Mouse (Mus musculus): ENCODE results near the gene 1810043G02Rik. TPM values are rescaled to one million over a fixed set of nuclear protein-coding genes. Genes with fewer than 3 reads are reported as not detected.

The 1810043G02Rik gene
- total and polyA plus RNA-seq, 3 experiments: 9.3 to 15.6 TPM; not detected in 1

GRCm38 (mm10) chr10:77969973-77970325 lies 8.4 kb upstream of the 1810043G02Rik start:
- H3K27ac ChIP-seq (ENCODE audit: control insufficient read depth, low read depth, low read length): peak overlapping the region; percentile 3; the same call in 1 of the 2 replicates
- H3K9ac ChIP-seq (ENCODE audit: control insufficient read depth, low read depth, low read length, poor library complexity, severe bottlenecking): peak overlapping the region; percentile 4
- H3K4me1 ChIP-seq (ENCODE audit: control insufficient read depth in 1 of 2, insufficient read depth in 2 of 2, low read length in 2 of 2): peaks cover 5 to 13% of the 10 kb centered on the region in 2 experiments; a peak in 3 of 4 replicates
- no peak for TF ChIP-seq ZMIZ1 (IDR thresholded peaks at IDR 0.05; ENCODE audit: low read depth, low read length)
- H3K79me2 ChIP-seq (ENCODE audit: control insufficient read depth, insufficient read depth, low read length, poor library complexity): no peaks in the 10 kb centered on the region; the same call in 1 of the 2 replicates
- H3K9me3 ChIP-seq (replicated peaks; ENCODE audit: insufficient read depth, low read length): no peaks in the 10 kb centered on the region
- peaks cover 0 to 6% of the 10 kb centered on the region in 2 experiments; a peak in 2 of 4 replicates for H3K36me3 ChIP-seq (ENCODE audit: control insufficient read depth in 1 of 2, insufficient read depth in 2 of 2, low read length in 2 of 2)
- H3K4me3 ChIP-seq (ENCODE audit: control insufficient read depth in 1 of 2, insufficient read depth in 1 of 2, low read depth in 2 of 2, low read length in 2 of 2): peak overlapping the region in 1 of 2 experiments; percentile 24; a peak in 1 of 4 replicates
- DNase-seq (ENCODE audit: low read depth, low spot score): no peak
- H3K27me3 ChIP-seq (ENCODE audit: control insufficient read depth in 1 of 2, insufficient read depth in 2 of 2, low read length in 2 of 2): no peaks in the 10 kb centered on the region

GRCm38 (mm10) chr10:77970481-77970880 lies 7.8 kb upstream of the 1810043G02Rik start, which contains the start of gene Trpm2:
Gene Trpm2 (minus strand): TSS chr10:77970563.
- H3K4me3 ChIP-seq (ENCODE audit: control insufficient read depth in 1 of 2, insufficient read depth in 1 of 2, low read depth in 2 of 2, low read length in 2 of 2): peak within 1 kb of the TSS; percentile 46 to 58
- peak within 1 kb of the TSS; percentile 61 for H3K9ac ChIP-seq (ENCODE audit: control insufficient read depth, low read depth, low read length, poor library complexity, severe bottlenecking)
- no peaks in the 10 kb centered on the region for H3K9me3 ChIP-seq (replicated peaks; ENCODE audit: insufficient read depth, low read length)

GRCm38 (mm10) chr10:77971191-77971590 lies 7.1 kb upstream of the 1810043G02Rik start:
- peaks cover 5 to 13% of the 10 kb centered on the region in 2 experiments; a peak in 3 of 4 replicates for H3K4me1 ChIP-seq (ENCODE audit: control insufficient read depth in 1 of 2, insufficient read depth in 2 of 2, low read length in 2 of 2)
- TF ChIP-seq HCFC1 (IDR thresholded peaks at IDR 0.05; ENCODE audit: low read depth, low read length) (peak; percentile 54), POLR2A (IDR thresholded peaks at IDR 0.05; ENCODE audit: control insufficient read depth in 1 of 2, insufficient read depth in 1 of 2, low read depth in 1 of 2, low read length in 2 of 2, poor library complexity in 1 of 2) (peak; percentile 23 to 52; a peak in 3 of 4 replicates), MAX (IDR thresholded peaks at IDR 0.05; ENCODE audit: low read length) (peak; percentile 38; the same call in 1 of the 2 replicates), MYB (IDR thresholded peaks at IDR 0.05; ENCODE audit: low read depth, low read length) (peak; percentile 34; the same call in 1 of the 2 replicates), ZMIZ1 (IDR thresholded peaks at IDR 0.05; ENCODE audit: low read depth, low read length) (no peak), EP300 (IDR thresholded peaks at IDR 0.05; ENCODE audit: low read depth in 1 of 2, low read length in 2 of 2) (peak in 1 of 2 experiments; percentile 32; a peak in 1 of 4 replicates), TAL1 (IDR thresholded peaks at IDR 0.05; ENCODE audit: low read length) (peak; percentile 19; the same call in 1 of the 2 replicates), NRF1 (IDR thresholded peaks at IDR 0.05; ENCODE audit: insufficient read depth, low read depth, low read length, poor library complexity, severe bottlenecking) (peak; percentile 72), MYC (IDR thresholded peaks at IDR 0.05; ENCODE audit: low read depth, low read length) (0 out of 2 replicates have a peak, but pooled peaks have one; percentile 46), ELF1 (IDR thresholded peaks at IDR 0.05; ENCODE audit: low read depth, low read length) (peak; percentile 59; the same call in 1 of the 2 replicates), E2F4 (IDR thresholded peaks at IDR 0.05; ENCODE audit: borderline replicate concordance, low read depth, low read length) (no peak), GATA1 (IDR thresholded peaks at IDR 0.05; ENCODE audit: low read depth, low read length) (no peak), ETS1 (IDR thresholded peaks at IDR 0.05; ENCODE audit: low read depth, low read length) (peak; percentile 45)
- H3K9me3 ChIP-seq (replicated peaks; ENCODE audit: insufficient read depth, low read length): no peaks in the 10 kb centered on the region
- no peaks in the 10 kb centered on the region; the same call in 1 of the 2 replicates for H3K79me2 ChIP-seq (ENCODE audit: control insufficient read depth, insufficient read depth, low read length, poor library complexity)
- peak overlapping the region; percentile 61 for H3K9ac ChIP-seq (ENCODE audit: control insufficient read depth, low read depth, low read length, poor library complexity, severe bottlenecking)
- H3K36me3 ChIP-seq (ENCODE audit: control insufficient read depth in 1 of 2, insufficient read depth in 2 of 2, low read length in 2 of 2): peaks cover 0 to 6% of the 10 kb centered on the region in 2 experiments; a peak in 2 of 4 replicates
- peak overlapping the region; percentile 46 to 58 for H3K4me3 ChIP-seq (ENCODE audit: control insufficient read depth in 1 of 2, insufficient read depth in 1 of 2, low read depth in 2 of 2, low read length in 2 of 2)
- H3K27me3 ChIP-seq (ENCODE audit: control insufficient read depth in 1 of 2, insufficient read depth in 2 of 2, low read length in 2 of 2): no peaks in the 10 kb centered on the region
- peak overlapping the region; percentile 77 for H3K27ac ChIP-seq (ENCODE audit: control insufficient read depth, low read depth, low read length)
- peak; percentile 91 for DNase-seq (ENCODE audit: low read depth, low spot score)

More at GRCm38 (mm10) chr10:77970481-77970880, 7.8 kb upstream of the 1810043G02Rik start, which contains the start of gene Trpm2:
- TF ChIP-seq UBTF (IDR thresholded peaks at IDR 0.05; ENCODE audit: borderline replicate concordance, insufficient read depth, low read depth, low read length) (no peak), MYC (IDR thresholded peaks at IDR 0.05; ENCODE audit: low read depth, low read length) (no peak), SIN3A (IDR thresholded peaks at IDR 0.05; ENCODE audit: low read length) (no peak), POLR2AphosphoS2 (IDR thresholded peaks at IDR 0.05; ENCODE audit: low read length) (no peak), USF2 (IDR thresholded peaks at IDR 0.05; ENCODE audit: borderline replicate concordance in 1 of 2, insufficient read depth in 1 of 2, low read depth in 1 of 2, low read length in 2 of 2) (no peak), MAZ (IDR thresholded peaks at IDR 0.05; ENCODE audit: low read depth, low read length) (no peak), ZKSCAN1 (IDR thresholded peaks at IDR 0.05; ENCODE audit: low read depth, low read length) (no peak), ZMIZ1 (IDR thresholded peaks at IDR 0.05; ENCODE audit: low read depth, low read length) (no peak), MXI1 (IDR thresholded peaks at IDR 0.05; ENCODE audit: low read depth, low read length) (no peak)
- H3K27ac ChIP-seq (ENCODE audit: control insufficient read depth, low read depth, low read length): peak within 1 kb of the TSS; percentile 77
- no peaks in the 10 kb centered on the region for H3K27me3 ChIP-seq (ENCODE audit: control insufficient read depth in 1 of 2, insufficient read depth in 2 of 2, low read length in 2 of 2)
- no peaks in the 10 kb centered on the region; the same call in 1 of the 2 replicates for H3K79me2 ChIP-seq (ENCODE audit: control insufficient read depth, insufficient read depth, low read length, poor library complexity)
- H3K4me1 ChIP-seq (ENCODE audit: control insufficient read depth in 1 of 2, insufficient read depth in 2 of 2, low read length in 2 of 2): peaks cover 5 to 13% of the 10 kb centered on the region in 2 experiments; a peak in 3 of 4 replicates
- peaks cover 0 to 6% of the 10 kb centered on the region in 2 experiments; a peak in 2 of 4 replicates for H3K36me3 ChIP-seq (ENCODE audit: control insufficient read depth in 1 of 2, insufficient read depth in 2 of 2, low read length in 2 of 2)
- DNase-seq (ENCODE audit: low read depth, low spot score): peak; percentile 41
